9 mouse cellular contexts compared by ENCODE assay signal in genomic region chr1:33903587-33903986, GRCm38 (mm10). TPM values are rescaled to one million over a fixed set of nuclear protein-coding genes. Genes with fewer than 3 reads are reported as not detected.
DNase-seq lines count a peak whose midpoint lies in the region; ATAC-seq lines count a peak whose summit lies in the region.
"Had no signal": no experiment of that assay in that cellular context is flagged by ENCODE, and none has a peak within 500 bp of the region (broad histone marks: within the 10 kb centered on the region; RNA-seq: fewer than 3 reads in every experiment).

No protein-coding gene starts in this region.

- H3K9ac ChIP-seq in midbrain, embryonic 15.5 days = no peak overlapping the region

- no peaks in the 10 kb centered on the region for H3K9me3 ChIP-seq in midbrain, embryonic 15.5 days

- ATAC-seq in megakaryocyte, adult 5-6 weeks (ENCODE audit: poor library complexity, severe bottlenecking) = peak; percentile 81
- ATAC-seq in midbrain, embryonic 15.5 days (replicated peaks) = no peak

- DNase-seq in layer of hippocampus, adult 11-12 months (ENCODE audit: low spot score) = peak; percentile 16
- DNase-seq in layer of hippocampus, postnatal 10 days (ENCODE audit: low spot score in 2 of 2) = no peak
- peak; percentile 88 for DNase-seq in ZHBTc4 (ENCODE audit: low read depth, low spot score)
- DNase-seq in heart, adult 9 months (ENCODE audit: low spot score in 2 of 2) = peak; percentile 29 to 33
- no peak for DNase-seq in T-cell, adult 2 months (ENCODE audit: low spot score)
- DNase-seq in cerebellum, adult 11-12 months = no peak
- DNase-seq: right cerebral cortex, adult 18-20 months had no signal

- peaks cover 12% of the 10 kb centered on the region for H3K4me1 ChIP-seq in midbrain, embryonic 15.5 days

- H3K4me2 ChIP-seq in midbrain, embryonic 15.5 days = no peak overlapping the region

- WGBS in midbrain, embryonic 15.5 days = 32% methylated on average over 9 of the region's 9 CpGs

- H3K4me3 ChIP-seq in midbrain, embryonic 15.5 days = no peak overlapping the region

- H3K27me3 ChIP-seq in midbrain, embryonic 15.5 days (replicated peaks) = no peaks in the 10 kb centered on the region

- no peaks in the 10 kb centered on the region for H3K36me3 ChIP-seq in midbrain, embryonic 15.5 days (replicated peaks)

- no peak overlapping the region for H3K27ac ChIP-seq in midbrain, embryonic 15.5 days

RNA-seq across cellular contexts. Expression of gene Bend6, which starts 4.0 kb away (rescaled TPM):
- 100 to 1,000 TPM; 106 to 117 TPM for total RNA-seq in layer of hippocampus, postnatal 10 days (2021)
- total RNA-seq in megakaryocyte, adult 5-6 weeks (2015) = not detected in 2 replicates
- 0.77 TPM in 1 of 2 replicates, not detected in the other for total RNA-seq in megakaryocyte, adult 5-6 weeks (2017)
- 45.6 and 48.4 TPM in 2 replicates for polyA plus RNA-seq in midbrain, embryonic 15.5 days (2015; fragmentation: Nextera tagmentation; extraction: Ambion mirVana)

RNA-seq across cellular contexts. Expression of gene Dst, which starts 4.4 kb away (rescaled TPM):
- 100 to 1,000 TPM; 202 to 225 TPM for total RNA-seq in layer of hippocampus, postnatal 10 days (2021)
- 0.21 and 0.71 TPM in 2 replicates for total RNA-seq in megakaryocyte, adult 5-6 weeks (2015)
- 0.37 and 0.73 TPM in 2 replicates for total RNA-seq in megakaryocyte, adult 5-6 weeks (2017)
- 38.7 and 43.0 TPM in 2 replicates for polyA plus RNA-seq in midbrain, embryonic 15.5 days (2015; fragmentation: Nextera tagmentation; extraction: Ambion mirVana)

Comparison
In these comparisons a context has a peak if more than half of its experiments do, and no peak if none do; other contexts are left out.
1. DNase-seq: peak in layer of hippocampus, adult 11-12 months (single experiment), ZHBTc4 (single experiment) and heart, adult 9 months (2 of 2); none in layer of hippocampus, postnatal 10 days (0 of 2), T-cell, adult 2 months (single experiment) and cerebellum, adult 11-12 months (single experiment).
2. RNA of gene Bend6, which starts 4.0 kb away (total RNA-seq): 106 to 117 TPM in layer of hippocampus, postnatal 10 days; 0.77 TPM in megakaryocyte, adult 5-6 weeks; every median in the first group is over 10 times any median in the second.
3. RNA of gene Dst, which starts 4.4 kb away (total RNA-seq): 202 to 225 TPM in layer of hippocampus, postnatal 10 days; 0.21 to 0.73 TPM in megakaryocyte, adult 5-6 weeks; every median in the first group is over 100 times any median in the second.